Mouse (Mus musculus): ENCODE data around the gene Inf2. TPM values are rescaled to one million over a fixed set of nuclear protein-coding genes. Genes with fewer than 3 reads are reported as not detected.
A peak's percentile ranks its signal among the peaks of the same experiment; 100 is the strongest.

Gene Inf2
- total and polyA plus RNA-seq, 3 experiments: 13.9 to 131 (median 36.6) TPM

GRCm38 (mm10) chr12:112542920-112543300 lies 45.7 kb upstream of the Inf2 start:
- peak; percentile 83 for DNase-seq (ENCODE audit: extremely low read depth)
- no peak overlapping the region for H3K4me3 ChIP-seq (replicated peaks in 1 of 3; ENCODE audit: low read depth in 2 of 3, low read length in 2 of 3, poor library complexity in 1 of 3)
- H3K9ac ChIP-seq (ENCODE audit: insufficient read depth, low read depth): no peak overlapping the region
- no peaks in the 10 kb centered on the region for H3K36me3 ChIP-seq (replicated peaks in 1 of 2; ENCODE audit: control insufficient read depth in 1 of 2, insufficient read depth in 1 of 2, low read length in 1 of 2)
- H3K79me2 ChIP-seq (replicated peaks; ENCODE audit: control insufficient read depth, extremely low read depth, insufficient read depth, poor library complexity, severe bottlenecking): no peaks in the 10 kb centered on the region
- peaks cover 47% of the 10 kb centered on the region for H3K27me3 ChIP-seq (replicated peaks)
- H3K27ac ChIP-seq (ENCODE audit: insufficient read depth, low read depth): no peak overlapping the region
- dilution Hi-C loops (cut with MboI; ENCODE audit: extremely low pct_ligation_motif_present, extremely low pct_unique_long_range_greater_than_20kb, low sequenced_read_pairs): no loop called here
- no peaks in the 10 kb centered on the region for H3K9me3 ChIP-seq (replicated peaks; ENCODE audit: low read length)
- in situ Hi-C loops (cut with MboI; ENCODE audit: low pct_ligation_motif_present, low pct_unique_long_range_greater_than_20kb, low sequenced_read_pairs): loop anchor here (5.0 kb wide), 1 partner anchor 36 kb away; no protein-coding TSS in a partner anchor
- no peak for TF ChIP-seq PAX5 (IDR thresholded peaks at IDR 0.05; ENCODE audit: low read length)
- TF ChIP-seq E2F4 (IDR thresholded peaks at IDR 0.05; ENCODE audit: insufficient replicate concordance, low read depth, low read length): no peak
- TF ChIP-seq MYC (IDR thresholded peaks at IDR 0.05; ENCODE audit: low read depth, low read length): no peak
- TF ChIP-seq RAD21 (IDR thresholded peaks at IDR 0.05; ENCODE audit: low read depth, low read length): peak; percentile 96
- peak; percentile 46 for TF ChIP-seq ZC3H11A (IDR thresholded peaks at IDR 0.05; ENCODE audit: low read depth, low read length)
- peak; percentile 73 to 97 for TF ChIP-seq CTCF (conservative IDR thresholded peaks at IDR 0.05 in 1 of 2, IDR thresholded peaks at IDR 0.05 in 1 of 2; ENCODE audit: low read depth in 2 of 2, low read length in 2 of 2)
- no peak for TF ChIP-seq MAX (IDR thresholded peaks at IDR 0.05; ENCODE audit: low read length)
- TF ChIP-seq POLR2A (IDR thresholded peaks at IDR 0.05; ENCODE audit: low read depth, low read length): no peak
- TF ChIP-seq IRF4 (IDR thresholded peaks at IDR 0.05; ENCODE audit: low read depth, low read length): peak; percentile 24; the same call in 1 of the 2 replicates
- no peak for TF ChIP-seq ETS1 (conservative IDR thresholded peaks at IDR 0.05; ENCODE audit: low read depth, low read length)
- TF ChIP-seq MAFK (IDR thresholded peaks at IDR 0.05; ENCODE audit: insufficient replicate concordance, low read length): no peak
- no peak for TF ChIP-seq USF1 (IDR thresholded peaks at IDR 0.05; ENCODE audit: low read depth, low read length)
- no peak for TF ChIP-seq ZNF384 (IDR thresholded peaks at IDR 0.05; ENCODE audit: low read depth, low read length)
- TF ChIP-seq SMC3 (IDR thresholded peaks at IDR 0.05; ENCODE audit: low read depth, low read length): peak; percentile 87
- TF ChIP-seq MXI1 (IDR thresholded peaks at IDR 0.05; ENCODE audit: low read depth, low read length): no peak
- H3K4me2 ChIP-seq (ENCODE audit: insufficient read depth, low read depth, poor library complexity, severe bottlenecking): 0 out of 2 replicates have a peak overlapping the region, but pooled peaks have one; percentile 25
- peaks cover 4 to 23% of the 10 kb centered on the region in 2 experiments for H3K4me1 ChIP-seq (ENCODE audit: control insufficient read depth in 1 of 2, insufficient read depth in 2 of 2)

GRCm38 (mm10) chr12:112543941-112544340 lies 44.6 kb upstream of the Inf2 start:
- DNase-seq (ENCODE audit: extremely low read depth): no peak
- dilution Hi-C loops (cut with MboI; ENCODE audit: extremely low pct_ligation_motif_present, extremely low pct_unique_long_range_greater_than_20kb, low sequenced_read_pairs): no loop called here

More at GRCm38 (mm10) chr12:112543941-112544340, 44.6 kb upstream of the Inf2 start:
- Histone ChIP-seq H3K9me3 (replicated peaks; ENCODE audit: low read length) (no peaks in the 10 kb centered on the region), H3K4me1 (ENCODE audit: control insufficient read depth in 1 of 2, insufficient read depth in 2 of 2) (peaks cover 4 to 23% of the 10 kb centered on the region in 2 experiments), H3K27me3 (replicated peaks) (peaks cover 37% of the 10 kb centered on the region), H3K4me3 (replicated peaks in 1 of 3; ENCODE audit: low read depth in 2 of 3, low read length in 2 of 3, poor library complexity in 1 of 3) (no peak overlapping the region), H3K79me2 (replicated peaks; ENCODE audit: control insufficient read depth, extremely low read depth, insufficient read depth, poor library complexity, severe bottlenecking) (no peaks in the 10 kb centered on the region), H3K4me2 (ENCODE audit: insufficient read depth, low read depth, poor library complexity, severe bottlenecking) (no peak overlapping the region), H3K9ac (ENCODE audit: insufficient read depth, low read depth) (no peak overlapping the region), H3K27ac (ENCODE audit: insufficient read depth, low read depth) (no peak overlapping the region), H3K36me3 (replicated peaks in 1 of 2; ENCODE audit: control insufficient read depth in 1 of 2, insufficient read depth in 1 of 2, low read length in 1 of 2) (no peaks in the 10 kb centered on the region)
- in situ Hi-C loops (cut with MboI; ENCODE audit: low pct_ligation_motif_present, low pct_unique_long_range_greater_than_20kb, low sequenced_read_pairs): loop anchor here (5.0 kb wide), 1 partner anchor 37 kb away; no protein-coding TSS in a partner anchor
- no peak for TF ChIP-seq ETS1 (conservative IDR thresholded peaks at IDR 0.05; ENCODE audit: low read depth, low read length)
- TF ChIP-seq EP300 (IDR thresholded peaks at IDR 0.05; ENCODE audit: low read length): no peak
- no peak for TF ChIP-seq ZMIZ1 (IDR thresholded peaks at IDR 0.05; ENCODE audit: low read depth, low read length)
- TF ChIP-seq MYC (IDR thresholded peaks at IDR 0.05; ENCODE audit: low read depth, low read length): no peak
- no peak for TF ChIP-seq BHLHE40 (IDR thresholded peaks at IDR 0.05; ENCODE audit: low read depth, low read length)
- TF ChIP-seq TBP (conservative IDR thresholded peaks at IDR 0.05; ENCODE audit: low read depth, low read length): no peak
- no peak for TF ChIP-seq KAT2A (IDR thresholded peaks at IDR 0.05; ENCODE audit: insufficient replicate concordance, low read length)
- no peak for TF ChIP-seq PAX5 (IDR thresholded peaks at IDR 0.05; ENCODE audit: low read length)
- no peak for TF ChIP-seq JUN (IDR thresholded peaks at IDR 0.05; ENCODE audit: insufficient read depth, low read depth, low read length)
- TF ChIP-seq CHD2 (IDR thresholded peaks at IDR 0.05; ENCODE audit: low read length): no peak
- no peak for TF ChIP-seq UBTF (IDR thresholded peaks at IDR 0.05; ENCODE audit: low read depth, low read length)
- TF ChIP-seq MAX (IDR thresholded peaks at IDR 0.05; ENCODE audit: low read length): no peak
- TF ChIP-seq SMC3 (IDR thresholded peaks at IDR 0.05; ENCODE audit: low read depth, low read length): no peak
- TF ChIP-seq ELF1 (IDR thresholded peaks at IDR 0.05; ENCODE audit: low read depth, low read length): no peak
- TF ChIP-seq RCOR1 (conservative IDR thresholded peaks at IDR 0.05; ENCODE audit: low read depth, low read length): no peak
- TF ChIP-seq MAZ (IDR thresholded peaks at IDR 0.05; ENCODE audit: low read depth, low read length): no peak
- no peak for TF ChIP-seq POLR2A (IDR thresholded peaks at IDR 0.05; ENCODE audit: low read depth, low read length)

Data from CH12.LX (cell line).